Mouse (Mus musculus) MEL (cell line): ENCODE results near the gene Josd1. TPM values are rescaled to one million over a fixed set of nuclear protein-coding genes. Genes with fewer than 3 reads are reported as not detected.

ENCODE experiments used
- DNase-seq: peaks from one replicate; pipeline ENCODE4 v3.0.0; 2011; ENCODE audit warnings: low read depth, low spot score
- H3K27ac ChIP-seq: 2 replicates; pipeline ENCODE4 v1.5.1; 2012; ENCODE audit warnings: low read depth, mild to moderate bottlenecking, control low read depth, low read length, moderate library complexity; ENCODE audit not compliant: control insufficient read depth
- H3K27me3 ChIP-seq, 2 experiments: fragments of 150-350 bp in 1 of 2; sonication (generic) in 1 of 2; 2 replicates each; pipeline ENCODE4 v1.6.1; 2012; ENCODE audit warnings: low read length in 2 of 2, mild to moderate bottlenecking in 2 of 2, improper control_type of control experiment in 1 of 2, moderate library complexity in 1 of 2; ENCODE audit not compliant: insufficient read depth in 2 of 2, control insufficient read depth in 1 of 2
- H3K36me3 ChIP-seq, 2 experiments: 2 replicates each; pipeline ENCODE4 v1.6.1; 2012 to 2014; ENCODE audit warnings: low read length in 2 of 2, improper control_type of control experiment in 1 of 2, inconsistent platforms in 1 of 2, mild to moderate bottlenecking in 1 of 2; ENCODE audit not compliant: insufficient read depth in 2 of 2, control insufficient read depth in 1 of 2
- H3K4me1 ChIP-seq, 2 experiments: fragments of 150-350 bp in 1 of 2; sonication (generic) in 1 of 2; 2 replicates each; pipeline ENCODE4 v1.6.1; 2012; ENCODE audit warnings: low read length in 2 of 2, improper control_type of control experiment in 1 of 2, mild to moderate bottlenecking in 1 of 2; ENCODE audit not compliant: insufficient read depth in 2 of 2, control insufficient read depth in 1 of 2
- H3K4me3 ChIP-seq, 2 experiments: fragments of 150-350 bp in 1 of 2; sonication (generic) in 1 of 2; 2 replicates each; pipeline ENCODE4 v1.5.1; 2012; ENCODE audit warnings: low read depth in 2 of 2, low read length in 2 of 2, mild to moderate bottlenecking in 2 of 2, moderate library complexity in 2 of 2, control low read depth in 1 of 2, improper control_type of control experiment in 1 of 2; ENCODE audit not compliant: control insufficient read depth in 1 of 2, insufficient read depth in 1 of 2
- H3K79me2 ChIP-seq: 2 replicates; pipeline ENCODE4 v1.6.1; 2012; ENCODE audit warnings: mild to moderate bottlenecking, low read length, moderate library complexity; ENCODE audit not compliant: control insufficient read depth, poor library complexity, insufficient read depth
- H3K9ac ChIP-seq: 2 replicates; pipeline ENCODE4 v1.6.1; 2012; ENCODE audit warnings: low read depth, mild to moderate bottlenecking, control low read depth, low read length, moderate library complexity; ENCODE audit not compliant: control insufficient read depth, poor library complexity, severe bottlenecking
- H3K9me3 ChIP-seq: fragments of 150-350 bp; sonication (generic); replicated peaks from 2 replicates; pipeline ENCODE4 v1.6.1; 2012; ENCODE audit warnings: mild to moderate bottlenecking, low read length, improper control_type of control experiment, moderate library complexity; ENCODE audit not compliant: insufficient read depth
- BHLHE40 ChIP-seq: IDR thresholded peaks from 2 replicates; pipeline ENCODE4 v1.6.1; 2012; ENCODE audit warnings: low read depth, mild to moderate bottlenecking, inconsistent platforms, low read length, improper control_type of control experiment, borderline replicate concordance
- CHD1 ChIP-seq: IDR thresholded peaks from 2 replicates; pipeline ENCODE4 v1.6.1; 2012; ENCODE audit warnings: low read depth, mild to moderate bottlenecking, inconsistent platforms, low read length, improper control_type of control experiment
- CHD2 ChIP-seq: IDR thresholded peaks from 2 replicates; pipeline ENCODE4 v1.6.1; 2011; ENCODE audit warnings: low read length, improper control_type of control experiment
- CTCF ChIP-seq, 3 experiments: IDR thresholded peaks in 2 of 3; conservative IDR thresholded peaks in 1 of 3; 2 replicates each; pipeline ENCODE4 v1.5.1; 2011 to 2012; ENCODE audit warnings: low read length in 3 of 3, low read depth in 2 of 3, mild to moderate bottlenecking in 2 of 3, improper control_type of control experiment in 1 of 3, inconsistent platforms in 1 of 3, mixed read lengths in 1 of 3, moderate library complexity in 1 of 3; ENCODE audit not compliant: control insufficient read depth in 1 of 3, insufficient read depth in 1 of 3, poor library complexity in 1 of 3, severe bottlenecking in 1 of 3
- E2F4 ChIP-seq: IDR thresholded peaks from 2 replicates; pipeline ENCODE4 v1.6.1; 2011; ENCODE audit warnings: low read depth, low read length, improper control_type of control experiment, borderline replicate concordance
- ELF1 ChIP-seq: IDR thresholded peaks from 2 replicates; pipeline ENCODE4 v1.6.1; 2014; ENCODE audit warnings: low read depth, mild to moderate bottlenecking, inconsistent platforms, low read length, improper control_type of control experiment, moderate library complexity
- EP300 ChIP-seq, 2 experiments: IDR thresholded peaks; 2 replicates each; pipeline ENCODE4 v1.6.1; 2011; ENCODE audit warnings: improper control_type of control experiment in 2 of 2, low read length in 2 of 2, low read depth in 1 of 2, mild to moderate bottlenecking in 1 of 2
- ETS1 ChIP-seq: IDR thresholded peaks from 2 replicates; pipeline ENCODE4 v1.6.1; 2012; ENCODE audit warnings: low read depth, mild to moderate bottlenecking, inconsistent platforms, low read length, improper control_type of control experiment, moderate library complexity
- GABPA ChIP-seq: IDR thresholded peaks from 2 replicates; pipeline ENCODE4 v1.6.1; 2012; ENCODE audit warnings: low read depth, mild to moderate bottlenecking, inconsistent platforms, low read length, improper control_type of control experiment, moderate library complexity
- HCFC1 ChIP-seq: IDR thresholded peaks from 2 replicates; pipeline ENCODE4 v1.6.1; 2012; ENCODE audit warnings: low read depth, mild to moderate bottlenecking, inconsistent platforms, low read length, improper control_type of control experiment, moderate library complexity
- JUND ChIP-seq: IDR thresholded peaks from 2 replicates; pipeline ENCODE4 v1.6.1; 2011; ENCODE audit warnings: low read depth, mild to moderate bottlenecking, improper control_type of control experiment, low read length
- KAT2A ChIP-seq: conservative IDR thresholded peaks from 2 replicates; pipeline ENCODE4 v1.6.1; 2012; ENCODE audit warnings: low read depth, low read length, improper control_type of control experiment, inconsistent platforms
- MAX ChIP-seq: IDR thresholded peaks from 2 replicates; pipeline ENCODE4 v1.6.1; 2011; ENCODE audit warnings: low read length, improper control_type of control experiment
- MAZ ChIP-seq: IDR thresholded peaks from 2 replicates; pipeline ENCODE4 v1.6.1; 2012; ENCODE audit warnings: low read depth, mild to moderate bottlenecking, inconsistent platforms, low read length, improper control_type of control experiment
- MEF2A ChIP-seq: IDR thresholded peaks from 2 replicates; pipeline ENCODE4 v1.6.1; 2014; ENCODE audit warnings: low read depth, mild to moderate bottlenecking, inconsistent platforms, low read length, improper control_type of control experiment; ENCODE audit not compliant: poor library complexity, insufficient replicate concordance, severe bottlenecking; ENCODE audit errors: extremely low read depth
- MXI1 ChIP-seq: IDR thresholded peaks from 2 replicates; pipeline ENCODE4 v1.6.1; 2011; ENCODE audit warnings: mild to moderate bottlenecking, low read depth, low read length, improper control_type of control experiment
- MYB ChIP-seq: IDR thresholded peaks from 2 replicates; pipeline ENCODE4 v1.6.1; 2011; ENCODE audit warnings: mild to moderate bottlenecking, low read depth, low read length, improper control_type of control experiment
- MYC ChIP-seq: IDR thresholded peaks from 2 replicates; pipeline ENCODE4 v1.6.1; 2011; ENCODE audit warnings: low read depth, mild to moderate bottlenecking, low read length, improper control_type of control experiment, moderate library complexity
- NELFE ChIP-seq: IDR thresholded peaks from 2 replicates; pipeline ENCODE4 v1.6.1; 2011; ENCODE audit warnings: low read depth, low read length, improper control_type of control experiment
- NRF1 ChIP-seq: IDR thresholded peaks from 2 replicates; pipeline ENCODE4 v1.6.1; 2014; ENCODE audit warnings: low read depth, mild to moderate bottlenecking, inconsistent platforms, low read length, improper control_type of control experiment, moderate library complexity; ENCODE audit not compliant: poor library complexity, insufficient read depth, severe bottlenecking
- POLR2A ChIP-seq, 2 experiments: IDR thresholded peaks; 2 replicates each; pipeline ENCODE4 v1.6.1; 2011 to 2012; ENCODE audit warnings: low read length in 2 of 2, mild to moderate bottlenecking in 2 of 2, control low read depth in 1 of 2, improper control_type of control experiment in 1 of 2, low read depth in 1 of 2, moderate library complexity in 1 of 2; ENCODE audit not compliant: control insufficient read depth in 1 of 2, insufficient read depth in 1 of 2, poor library complexity in 1 of 2
- POLR2AphosphoS2 ChIP-seq: IDR thresholded peaks from 2 replicates; pipeline ENCODE4 v1.6.1; 2011; ENCODE audit warnings: low read length, improper control_type of control experiment
- POLR2AphosphoS5 ChIP-seq: IDR thresholded peaks from 2 replicates; pipeline ENCODE4 v1.6.1; 2012; ENCODE audit warnings: low read depth, borderline replicate concordance, mild to moderate bottlenecking, inconsistent platforms, low read length, moderate library complexity, mixed read lengths
- RAD21 ChIP-seq: IDR thresholded peaks from 2 replicates; pipeline ENCODE4 v1.6.1; 2011; ENCODE audit warnings: mild to moderate bottlenecking, low read depth, low read length, improper control_type of control experiment
- RCOR1 ChIP-seq: IDR thresholded peaks from 2 replicates; pipeline ENCODE4 v1.6.1; 2012; ENCODE audit warnings: low read depth, mild to moderate bottlenecking, inconsistent platforms, low read length, improper control_type of control experiment
- SMC3 ChIP-seq: IDR thresholded peaks from 2 replicates; pipeline ENCODE4 v1.6.1; 2011; ENCODE audit warnings: low read depth, low read length, improper control_type of control experiment
- TBP ChIP-seq: IDR thresholded peaks from 2 replicates; pipeline ENCODE4 v1.8.0; 2011; ENCODE audit warnings: low read depth, low read length, improper control_type of control experiment
- TCF12 ChIP-seq: IDR thresholded peaks from 2 replicates; pipeline ENCODE4 v1.6.1; 2014; ENCODE audit warnings: low read depth, mild to moderate bottlenecking, inconsistent platforms, low read length, improper control_type of control experiment, moderate library complexity
- UBTF ChIP-seq: IDR thresholded peaks from 2 replicates; pipeline ENCODE4 v1.6.1; 2012; ENCODE audit warnings: low read depth, mild to moderate bottlenecking, inconsistent platforms, low read length, improper control_type of control experiment, moderate library complexity, borderline replicate concordance; ENCODE audit not compliant: insufficient read depth
- USF1 ChIP-seq: IDR thresholded peaks from 2 replicates; pipeline ENCODE4 v1.6.1; 2014; ENCODE audit warnings: low read depth, mild to moderate bottlenecking, inconsistent platforms, low read length, improper control_type of control experiment, moderate library complexity
- USF2 ChIP-seq, 2 experiments: IDR thresholded peaks; 2 replicates each; pipeline ENCODE4 v1.6.1; 2011 to 2012; ENCODE audit warnings: improper control_type of control experiment in 2 of 2, low read length in 2 of 2, borderline replicate concordance in 1 of 2, inconsistent platforms in 1 of 2, low read depth in 1 of 2, mild to moderate bottlenecking in 1 of 2; ENCODE audit not compliant: insufficient read depth in 1 of 2
- ZC3H11A ChIP-seq: IDR thresholded peaks from 2 replicates; pipeline ENCODE4 v1.6.1; 2012; ENCODE audit warnings: low read depth, mild to moderate bottlenecking, inconsistent platforms, low read length, improper control_type of control experiment
- ZKSCAN1 ChIP-seq: IDR thresholded peaks from 2 replicates; pipeline ENCODE4 v1.6.1; 2012; ENCODE audit warnings: low read depth, mild to moderate bottlenecking, inconsistent platforms, low read length, improper control_type of control experiment, moderate library complexity
- ZMIZ1 ChIP-seq: IDR thresholded peaks from 2 replicates; pipeline ENCODE4 v1.6.1; 2012; ENCODE audit warnings: low read depth, mild to moderate bottlenecking, inconsistent platforms, low read length, improper control_type of control experiment, moderate library complexity
- ZNF384 ChIP-seq: IDR thresholded peaks from 2 replicates; pipeline ENCODE4 v1.6.1; 2012; ENCODE audit warnings: low read depth, mild to moderate bottlenecking, inconsistent platforms, low read length, improper control_type of control experiment
- polyA plus RNA-seq, 2 experiments: library from polyadenylated mRNA; stranded (reverse) in 1 of 2; unstranded in 1 of 2; fragments of >175 nt in 1 of 2; fragments of >200 nt in 1 of 2; gene quantifications; 2 replicates each; pipeline versions ENCODE4 v1.2.1 to v1.2.4; 2012; ENCODE audit warnings: low replicate concordance in 2 of 2, low read depth in 1 of 2; ENCODE audit not compliant: insufficient read length in 2 of 2, insufficient read depth in 1 of 2, missing spikeins in 1 of 2
- total RNA-seq: library from RNA; depleted of rRNA; stranded (reverse); fragments of 300-350 nt; gene quantifications from 2 replicates; pipeline ENCODE4 v1.2.3, GENCODE M21; 2012

Josd1 gene
- total and polyA plus RNA-seq, 3 experiments = 46.5 to 47.2 TPM; not detected in 1

GRCm38 (mm10) chr15:79670249-79670971 is 17.3 kb downstream of the Josd1 start, which contains the start of gene Tomm22:
TSS of gene Tomm22 (plus strand) at chr15:79670861.
- Histone ChIP-seq H3K27ac (peak within 1 kb of the TSS; percentile 74), H3K9ac (peak within 1 kb of the TSS; percentile 97), H3K36me3 (peaks cover 11% of the 10 kb centered on the region in 2 experiments), H3K79me2 (peaks cover 17% of the 10 kb centered on the region), H3K4me1 (no peaks in the 10 kb centered on the region), H3K4me3 (peak within 1 kb of the TSS; percentile 88 to 98), H3K27me3 (no peaks in the 10 kb centered on the region), H3K9me3 (no peaks in the 10 kb centered on the region)
- peak; percentile 95 for DNase-seq
- TF ChIP-seq UBTF = no peak
- TF ChIP-seq USF1 = no peak
- peak; percentile 62; the same call in 1 of the 2 replicates for TF ChIP-seq RCOR1
- no peak for TF ChIP-seq POLR2AphosphoS5
- TF ChIP-seq TCF12 = peak; percentile 83
- TF ChIP-seq CHD2 = no peak
- TF ChIP-seq MXI1 = peak; percentile 91
- TF ChIP-seq MAX = no peak
- peak in 1 of 2 experiments; percentile 81; a peak in 2 of 4 replicates for TF ChIP-seq POLR2A (IDR thresholded peaks at IDR 0.05; ENCODE audit: control insufficient read depth in 1 of 2, insufficient read depth in 1 of 2, low read depth in 1 of 2, low read length in 2 of 2, poor library complexity in 1 of 2)
- TF ChIP-seq KAT2A = peak; percentile 85
- TF ChIP-seq EP300 (IDR thresholded peaks at IDR 0.05; ENCODE audit: low read depth in 1 of 2, low read length in 2 of 2) = peak in 1 of 2 experiments; percentile 26; a peak in 1 of 4 replicates
- TF ChIP-seq ETS1 = 0 out of 2 replicates have a peak, but pooled peaks have one; percentile 53
- TF ChIP-seq E2F4 = no peak
- peak; percentile 95 for TF ChIP-seq HCFC1
- peak; percentile 67 for TF ChIP-seq ZMIZ1
- no peak for TF ChIP-seq CHD1
- peak; percentile 78; the same call in 1 of the 2 replicates for TF ChIP-seq POLR2AphosphoS2
- no peak for TF ChIP-seq BHLHE40
- peak; percentile 92 for TF ChIP-seq ELF1
- no peak for TF ChIP-seq USF2 (IDR thresholded peaks at IDR 0.05; ENCODE audit: borderline replicate concordance in 1 of 2, insufficient read depth in 1 of 2, low read depth in 1 of 2, low read length in 2 of 2)
- peak; percentile 61; the same call in 1 of the 2 replicates for TF ChIP-seq MAZ
- TF ChIP-seq NRF1 = no peak
- no peak for TF ChIP-seq SMC3
- no peak for TF ChIP-seq RAD21
- peak; percentile 65; the same call in 1 of the 2 replicates for TF ChIP-seq MYC
- peak; percentile 12 to 74 (median 66); a peak in 4 of 6 replicates for TF ChIP-seq CTCF (IDR thresholded peaks at IDR 0.05 in 2 of 3, conservative IDR thresholded peaks at IDR 0.05 in 1 of 3; ENCODE audit: control insufficient read depth in 1 of 3, insufficient read depth in 1 of 3, low read depth in 2 of 3, low read length in 3 of 3, poor library complexity in 1 of 3, severe bottlenecking in 1 of 3)
- no peak for TF ChIP-seq MEF2A
- TF ChIP-seq ZNF384 = peak; percentile 63
- no peak for TF ChIP-seq ZC3H11A
- TF ChIP-seq JUND = no peak
- TF ChIP-seq MYB = no peak
- peak; percentile 87 for TF ChIP-seq NELFE
- TF ChIP-seq TBP = peak; percentile 84; the same call in 1 of the 2 replicates
- TF ChIP-seq GABPA = peak; percentile 76; the same call in 1 of the 2 replicates
- no peak for TF ChIP-seq ZKSCAN1
